Mouse (Mus musculus) myocyte (in vitro differentiated cells): Measurements from ENCODE around the gene 0610030E20Rik.

Source experiments
- CEBPB ChIP-seq: IDR thresholded peaks from 2 replicates; pipeline ENCODE4 v1.6.1; 2011; ENCODE audit warnings: mild to moderate bottlenecking, moderate library complexity; ENCODE audit not compliant: poor library complexity, insufficient read depth, severe bottlenecking
- E2F4 ChIP-seq: IDR thresholded peaks from one replicate; pipeline ENCODE4 v1.6.1; 2011; ENCODE audit warnings: mild to moderate bottlenecking, control low read depth, moderate library complexity; ENCODE audit not compliant: insufficient read depth
- MAX ChIP-seq: IDR thresholded peaks from one replicate; pipeline ENCODE4 v1.6.1; 2011; ENCODE audit warnings: low read depth, mild to moderate bottlenecking, control low read depth
- MYOD1 ChIP-seq, 3 experiments: IDR thresholded peaks; one replicate each; pipeline ENCODE4 v1.6.1; 2011; ENCODE audit warnings: control low read depth in 2 of 3, low read depth in 2 of 3, mild to moderate bottlenecking in 2 of 3, moderate library complexity in 1 of 3; ENCODE audit not compliant: insufficient read length in 2 of 3, control insufficient read depth in 1 of 3
- MYOG ChIP-seq, 3 experiments: IDR thresholded peaks; one replicate each; pipeline ENCODE4 v1.6.1; 2011; ENCODE audit warnings: control low read depth in 2 of 3, low read depth in 2 of 3, mild to moderate bottlenecking in 2 of 3; ENCODE audit not compliant: insufficient read length in 2 of 3, control insufficient read depth in 1 of 3, insufficient read depth in 1 of 3
- POLR2A ChIP-seq: IDR thresholded peaks from one replicate; pipeline ENCODE4 v1.6.1; 2011; ENCODE audit warnings: low read depth, mild to moderate bottlenecking, control low read depth, moderate library complexity; ENCODE audit not compliant: insufficient read length
- POLR2AphosphoS2 ChIP-seq: IDR thresholded peaks from one replicate; pipeline ENCODE4 v1.6.1; 2011; ENCODE audit warnings: low read depth, control low read depth; ENCODE audit not compliant: insufficient read length
- SRF ChIP-seq: IDR thresholded peaks from one replicate; pipeline ENCODE4 v1.6.1; 2011; ENCODE audit warnings: low read depth; ENCODE audit not compliant: control insufficient read depth, insufficient read length
- TCF12 ChIP-seq: IDR thresholded peaks from one replicate; pipeline ENCODE4 v1.6.1; 2011; ENCODE audit warnings: mild to moderate bottlenecking, control low read depth; ENCODE audit not compliant: poor library complexity, insufficient read depth, severe bottlenecking
- TCF3 ChIP-seq: IDR thresholded peaks from one replicate; pipeline ENCODE4 v1.6.1; 2011; ENCODE audit warnings: low read depth, control low read depth; ENCODE audit not compliant: insufficient read length
- USF1 ChIP-seq: IDR thresholded peaks from one replicate; pipeline ENCODE4 v1.6.1; 2011; ENCODE audit warnings: low read depth, mild to moderate bottlenecking, control low read depth, moderate library complexity

GRCm38 (mm10) chr6:72358086-72358764 lies 11.1 kb downstream of the 0610030E20Rik start:
- TF ChIP-seq POLR2A (peak; percentile 29), MYOG (IDR thresholded peaks at IDR 0.05; ENCODE audit: control insufficient read depth in 1 of 3, insufficient read depth in 1 of 3, insufficient read length in 2 of 3, low read depth in 2 of 3) (no peak), POLR2AphosphoS2 (peak; percentile 72), CEBPB (no peak), TCF12 (no peak), SRF (no peak), MAX (no peak), USF1 (no peak), E2F4 (no peak), TCF3 (no peak), MYOD1 (IDR thresholded peaks at IDR 0.05; ENCODE audit: control insufficient read depth in 1 of 3, insufficient read length in 2 of 3, low read depth in 2 of 3) (no peak)
